Mouse (Mus musculus): ENCODE data around the gene Pim1. TPM values are rescaled to one million over a fixed set of nuclear protein-coding genes. Genes with fewer than 3 reads are reported as not detected.
"Not testable (repeated sequence)": the region's sequence is repeated elsewhere in the genome, so short reads cannot be mapped to it uniquely, and the experiment has no call there.

Pim1 gene
- total RNA-seq (2022): 1 to 10 TPM; 2.6 to 3.8 (median 3.4) TPM

- DNase-seq (ENCODE audit: low spot score in 2 of 2): no peak
Observed at GRCm38 (mm10) chr17:29490713-29491581, at the start of gene Pim1. Gene Pim1 (plus strand): TSS chr17:29490753.

DNA sequence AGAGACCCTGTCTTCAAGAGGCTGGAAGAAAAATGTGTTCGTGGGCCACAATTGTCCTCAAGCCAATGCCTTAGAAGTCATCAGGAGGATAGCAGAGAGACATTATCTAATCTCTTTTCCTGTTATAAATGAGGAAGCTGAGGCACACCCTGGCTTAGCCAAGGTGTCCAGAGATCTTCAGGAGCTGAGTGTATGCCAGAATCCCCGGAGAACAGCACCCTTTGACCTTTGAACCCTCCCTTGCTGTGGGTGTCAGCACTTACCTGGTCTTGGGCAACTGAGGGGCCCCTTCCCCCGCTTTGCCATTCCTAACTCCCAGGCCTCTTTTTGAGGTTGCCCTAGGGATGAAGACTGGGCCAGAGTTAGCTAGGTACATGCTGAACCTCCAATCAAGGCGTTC is 49.0 kb upstream of the Pim1 start:
- no peak for DNase-seq (ENCODE audit: low spot score in 2 of 2)

DNA sequence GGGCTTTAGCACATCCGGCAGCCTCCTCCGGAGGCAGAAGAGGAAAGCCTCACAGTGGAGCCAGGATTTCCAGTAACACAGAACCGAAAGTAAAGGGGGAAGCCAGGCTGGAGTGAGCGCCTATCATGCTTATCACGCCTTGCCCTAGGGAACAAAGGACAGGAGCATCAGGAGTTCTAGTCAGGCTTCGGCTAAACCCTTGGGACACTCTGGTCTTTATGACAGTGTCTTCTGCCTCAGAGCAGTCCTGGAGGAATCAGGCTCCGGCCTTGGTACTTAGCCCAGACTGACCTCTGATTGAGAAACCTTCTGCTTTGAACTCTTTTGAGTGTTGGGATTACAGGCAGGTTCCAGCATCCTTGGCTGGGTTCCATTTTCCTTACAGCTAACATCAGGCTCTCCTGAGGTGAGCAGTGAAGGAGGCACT is 48.4 kb upstream of the Pim1 start:
- DNase-seq (ENCODE audit: low spot score in 2 of 2): no peak

- DNase-seq (ENCODE audit: low spot score in 2 of 2): no peak
Observed at GRCm38 (mm10) chr17:29443724-29444123, 46.8 kb upstream of the Pim1 start.

DNA sequence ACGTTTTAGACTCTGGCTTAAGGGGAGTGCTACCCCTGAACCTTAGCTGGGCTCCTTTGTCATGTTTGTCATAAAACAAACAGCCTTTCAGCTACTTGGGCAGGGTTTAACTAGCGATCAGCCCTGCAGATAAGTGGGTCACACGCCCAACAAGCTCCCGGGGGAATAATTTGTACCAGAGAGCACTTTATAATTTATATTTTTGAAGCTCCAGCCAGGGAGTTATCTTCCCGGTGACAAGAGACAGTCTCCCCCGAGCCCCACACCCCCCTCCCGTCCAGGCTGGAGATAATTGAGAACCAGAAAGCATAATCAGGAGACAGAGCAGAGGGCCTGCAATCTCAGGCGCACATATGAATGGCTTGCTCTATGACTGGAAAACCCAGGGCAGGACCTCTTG is 45.5 kb upstream of the Pim1 start:
- DNase-seq (ENCODE audit: low spot score in 2 of 2): no peak

GRCm38 (mm10) chr17:29447323-29447722 is 43.2 kb upstream of the Pim1 start:
- DNase-seq (ENCODE audit: low spot score in 2 of 2): no peak

GRCm38 (mm10) chr17:29448055-29448454 is 42.5 kb upstream of the Pim1 start:
- DNase-seq (ENCODE audit: low spot score in 2 of 2): no peak

- DNase-seq (ENCODE audit: low spot score in 2 of 2): no peak
Observed at GRCm38 (mm10) chr17:29448561-29448960, 42.0 kb upstream of the Pim1 start.

DNA sequence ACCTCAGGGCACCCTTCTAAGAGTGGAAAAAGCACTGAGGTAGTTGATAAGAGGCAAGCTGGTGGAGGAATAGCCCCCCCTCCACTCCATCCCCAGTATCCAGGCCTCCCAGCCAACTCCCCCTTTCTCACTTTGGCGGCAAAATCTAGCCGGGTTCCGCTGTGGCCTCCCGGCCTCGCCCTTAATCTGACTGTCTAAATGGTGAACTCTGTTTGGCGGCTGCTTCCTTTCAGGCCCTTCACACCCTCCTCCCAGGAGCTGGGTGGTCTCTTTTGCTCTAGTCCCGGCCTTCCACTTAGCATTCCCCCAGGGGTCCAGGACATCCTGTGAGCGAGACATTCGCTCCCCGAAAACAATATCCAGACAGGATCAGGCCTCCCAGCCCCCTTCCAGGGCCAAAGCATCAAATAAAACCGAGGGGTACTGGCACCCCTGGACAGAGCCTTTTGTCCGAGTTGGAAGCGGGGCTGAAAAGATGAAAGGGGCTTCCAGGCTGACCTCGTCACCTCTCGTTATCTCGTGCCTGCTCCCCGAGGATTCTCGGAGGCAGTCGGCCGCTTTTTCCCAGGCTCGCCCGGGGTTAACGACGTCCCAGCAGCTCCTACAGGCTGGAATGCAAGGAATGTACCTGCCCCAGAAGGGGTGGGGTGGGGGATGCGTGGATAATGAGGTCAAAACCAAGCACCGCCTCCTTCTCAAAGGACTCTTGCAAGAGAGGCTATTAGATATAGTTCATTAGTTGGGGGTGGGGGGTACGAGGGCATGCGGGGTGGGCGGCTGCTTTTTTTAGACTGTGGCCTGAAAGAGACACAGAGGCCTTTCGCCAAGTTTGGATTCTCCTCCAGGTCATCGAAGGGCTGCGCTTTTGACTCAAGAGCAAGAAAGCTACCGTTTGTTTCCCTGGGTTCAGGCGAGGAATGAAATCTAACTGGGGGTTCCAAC is 39.4 kb upstream of the Pim1 start:
- no peak for DNase-seq (ENCODE audit: low spot score in 2 of 2)

- DNase-seq (ENCODE audit: low spot score in 2 of 2): no peak
Observed at GRCm38 (mm10) chr17:29451841-29452210, 38.7 kb upstream of the Pim1 start.

DNA sequence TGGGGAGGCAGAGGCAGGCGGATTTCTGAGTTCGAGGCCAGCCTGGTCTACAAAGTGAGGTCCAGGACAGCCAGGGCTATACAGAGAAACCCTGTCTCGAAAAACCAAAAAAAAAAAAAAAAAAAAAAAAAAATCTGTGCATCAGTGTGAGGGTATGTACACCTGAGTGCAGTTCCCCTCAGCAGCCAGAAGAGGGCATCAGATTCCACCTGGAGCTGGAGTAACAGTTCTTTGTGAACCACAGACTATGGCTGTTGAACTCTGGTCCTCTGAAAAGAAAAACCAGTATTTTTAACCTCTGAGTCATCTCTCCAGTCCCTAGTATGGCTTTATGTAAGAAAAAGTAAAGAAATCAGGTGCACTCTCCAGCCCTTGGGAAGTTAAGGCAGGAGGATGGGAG is 36.4 kb upstream of the Pim1 start:
- DNase-seq (ENCODE audit: low spot score in 2 of 2): not testable (repeated sequence)

GRCm38 (mm10) chr17:29455411-29456120 is 35.0 kb upstream of the Pim1 start:
- DNase-seq (ENCODE audit: low spot score in 2 of 2): no peak

- DNase-seq (ENCODE audit: low spot score in 2 of 2): no peak
Observed at GRCm38 (mm10) chr17:29456476-29456875, 34.1 kb upstream of the Pim1 start.

GRCm38 (mm10) chr17:29456926-29457325 is 33.6 kb upstream of the Pim1 start:
- no peak for DNase-seq (ENCODE audit: low spot score in 2 of 2)

GRCm38 (mm10) chr17:29457795-29458560 is 32.6 kb upstream of the Pim1 start:
- DNase-seq (ENCODE audit: low spot score in 2 of 2): no peak

DNA sequence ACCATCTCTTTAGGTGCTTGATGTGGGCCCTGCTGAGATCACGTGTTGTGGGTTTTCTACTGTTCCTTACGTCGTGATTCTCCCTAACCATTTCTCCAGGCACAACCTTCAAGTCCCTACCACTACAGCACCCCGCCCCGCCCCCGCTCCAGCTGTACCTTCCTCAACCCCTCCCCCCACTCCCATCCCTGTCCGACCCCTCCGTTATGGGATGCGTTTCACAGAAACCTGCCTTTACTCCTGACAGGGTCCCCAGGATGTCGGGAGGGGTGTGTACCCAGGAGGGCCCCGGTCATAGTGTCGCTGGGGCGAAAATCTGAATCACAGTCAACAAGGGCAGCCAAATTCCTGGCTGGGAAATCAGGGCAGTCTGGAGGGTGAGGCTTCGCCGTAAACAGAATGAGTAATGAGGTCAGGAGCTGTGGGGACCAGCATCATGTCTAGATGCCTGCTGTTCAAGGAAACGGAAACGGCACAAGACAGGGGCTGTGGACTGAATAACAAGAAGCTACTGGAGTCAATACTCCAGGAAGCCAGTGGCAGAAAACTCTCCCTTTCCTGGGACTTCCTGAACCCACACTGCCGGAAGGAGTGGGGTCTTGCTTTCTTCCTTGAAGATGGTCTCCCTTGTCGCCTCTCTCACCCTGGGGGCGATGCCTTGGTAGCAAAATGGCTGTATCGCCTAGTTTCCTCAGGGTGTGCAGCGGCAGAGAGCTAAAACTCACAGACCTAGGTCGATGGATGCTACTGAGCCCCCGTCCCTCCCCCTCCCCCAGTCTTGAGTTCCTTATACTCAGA is 31.0 kb upstream of the Pim1 start:
- peak in 1 of 2 experiments; percentile 14 for DNase-seq (ENCODE audit: low spot score in 2 of 2)

GRCm38 (mm10) chr17:29460119-29460505 is 30.4 kb upstream of the Pim1 start:
- DNase-seq (ENCODE audit: low spot score in 2 of 2): no peak

DNA sequence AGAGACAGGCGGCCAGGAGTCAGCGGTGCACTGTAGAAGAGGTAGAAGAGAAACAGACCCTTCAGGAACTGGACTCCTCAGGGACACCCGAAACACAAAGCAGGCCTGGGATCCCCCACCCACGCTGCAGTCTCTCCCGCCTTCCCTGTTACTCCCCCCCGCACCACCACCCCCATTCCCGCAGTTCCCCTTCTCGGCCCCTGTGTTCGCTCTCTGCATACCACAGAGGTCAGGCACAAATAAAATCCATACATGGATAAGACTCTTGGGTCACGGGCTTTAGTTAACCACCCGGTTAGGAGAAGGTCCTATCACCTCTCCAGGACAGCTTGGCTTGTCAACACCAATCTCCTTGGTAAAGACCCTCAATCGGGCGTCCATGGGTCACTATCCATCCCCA is 26.9 kb upstream of the Pim1 start:
- no peak for DNase-seq (ENCODE audit: low spot score in 2 of 2)

DNA sequence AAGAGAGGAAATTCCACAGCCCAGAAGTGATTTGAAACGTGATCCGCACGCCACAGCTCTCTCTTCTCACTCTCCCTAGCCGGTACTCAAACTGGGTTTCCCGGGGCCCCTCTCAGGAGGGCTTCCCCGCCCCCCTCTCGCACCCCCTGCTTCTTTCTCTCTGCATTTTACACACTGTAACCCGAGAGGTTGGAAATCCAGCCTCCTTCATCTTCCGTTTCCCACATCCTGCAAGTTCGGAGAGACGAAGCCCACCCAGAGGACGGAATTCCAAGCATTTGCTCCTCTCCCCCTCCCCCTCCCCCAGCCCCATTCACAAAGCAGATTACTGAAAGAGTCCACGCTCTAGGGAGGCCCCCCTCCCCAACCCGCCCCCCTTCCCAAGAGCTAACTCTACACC is 26.5 kb upstream of the Pim1 start:
- DNase-seq (ENCODE audit: low spot score in 2 of 2): no peak

DNA sequence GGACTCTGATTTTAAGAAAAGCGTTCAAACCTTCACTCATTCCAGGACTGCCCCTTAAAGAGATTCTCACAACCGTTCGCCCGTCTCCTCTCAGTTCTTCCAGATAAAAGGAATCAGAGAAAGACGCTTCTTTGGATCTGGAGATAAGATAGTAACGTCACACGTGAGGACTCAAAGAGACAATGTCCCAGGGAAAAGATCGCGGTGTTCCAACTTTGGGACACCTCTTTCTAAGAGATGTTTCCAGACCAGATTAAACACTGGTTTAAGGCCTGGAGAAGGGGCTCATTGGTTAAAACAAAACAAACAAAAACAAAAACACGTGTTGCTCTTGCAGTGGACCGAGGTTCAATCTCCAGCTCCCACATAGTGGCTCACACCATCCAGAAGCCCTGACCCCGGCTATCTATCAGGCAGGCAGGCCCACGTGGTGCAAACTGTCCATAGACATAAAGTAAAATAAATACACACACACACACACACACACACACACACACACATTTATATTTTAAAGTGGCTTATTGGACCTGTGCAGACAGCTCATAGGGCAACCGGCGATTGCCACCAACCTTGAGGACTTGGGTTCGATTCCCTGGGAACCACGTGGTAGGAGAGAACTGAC is 25.9 kb upstream of the Pim1 start:
- DNase-seq (ENCODE audit: low spot score in 2 of 2): no peak
